Mouse (Mus musculus) cerebellum, adult 2 months (tissue): Measurements from ENCODE around the gene Gcnt2.

Experiments used
- CTCF ChIP-seq: fragments of 200-500 bp; IDR thresholded peaks from 2 replicates; pipeline ENCODE4 v1.5.1; 2011; ENCODE audit warnings: low read depth, mild to moderate bottlenecking, control low read depth, low read length, moderate library complexity, borderline replicate concordance; ENCODE audit not compliant: insufficient read depth
- POLR2A ChIP-seq: fragments of 200-500 bp; IDR thresholded peaks from 2 replicates; pipeline ENCODE4 v1.6.1; 2011; ENCODE audit warnings: low read length, control low read depth, borderline replicate concordance; ENCODE audit not compliant: insufficient read depth

DNA sequence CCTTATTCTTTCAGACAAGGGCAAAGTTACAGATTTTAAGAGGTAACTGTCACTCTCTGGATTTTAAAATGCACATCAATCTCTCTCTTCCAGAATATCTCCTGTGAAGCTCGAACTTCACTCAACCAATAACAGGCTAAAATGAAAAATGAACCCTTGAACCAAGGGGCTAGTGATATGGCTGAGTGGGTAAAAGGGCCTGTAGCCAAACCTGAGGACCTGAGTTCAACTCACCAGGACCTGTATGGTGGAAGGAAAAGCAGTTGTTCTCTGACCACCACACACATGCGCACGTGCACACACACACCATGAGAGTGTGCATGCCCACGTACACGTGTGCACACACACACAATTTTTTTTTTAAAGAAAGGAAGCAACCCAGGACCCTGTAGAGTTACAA, 6.8 kb upstream of the Gcnt2 start:
- TF ChIP-seq CTCF (no peak), POLR2A (no peak)
